Mouse (Mus musculus) thymus, postnatal 25 days (tissue): ENCODE measurements around the gene Klf11.
"Not testable (repeated sequence)": the region's sequence is repeated elsewhere in the genome, so short reads cannot be mapped to it uniquely, and the experiment has no call there.

Experiments
- DNase-seq: peaks from one replicate; pipeline ENCODE4 v3.0.0; 2022

The Klf11 gene

DNA sequence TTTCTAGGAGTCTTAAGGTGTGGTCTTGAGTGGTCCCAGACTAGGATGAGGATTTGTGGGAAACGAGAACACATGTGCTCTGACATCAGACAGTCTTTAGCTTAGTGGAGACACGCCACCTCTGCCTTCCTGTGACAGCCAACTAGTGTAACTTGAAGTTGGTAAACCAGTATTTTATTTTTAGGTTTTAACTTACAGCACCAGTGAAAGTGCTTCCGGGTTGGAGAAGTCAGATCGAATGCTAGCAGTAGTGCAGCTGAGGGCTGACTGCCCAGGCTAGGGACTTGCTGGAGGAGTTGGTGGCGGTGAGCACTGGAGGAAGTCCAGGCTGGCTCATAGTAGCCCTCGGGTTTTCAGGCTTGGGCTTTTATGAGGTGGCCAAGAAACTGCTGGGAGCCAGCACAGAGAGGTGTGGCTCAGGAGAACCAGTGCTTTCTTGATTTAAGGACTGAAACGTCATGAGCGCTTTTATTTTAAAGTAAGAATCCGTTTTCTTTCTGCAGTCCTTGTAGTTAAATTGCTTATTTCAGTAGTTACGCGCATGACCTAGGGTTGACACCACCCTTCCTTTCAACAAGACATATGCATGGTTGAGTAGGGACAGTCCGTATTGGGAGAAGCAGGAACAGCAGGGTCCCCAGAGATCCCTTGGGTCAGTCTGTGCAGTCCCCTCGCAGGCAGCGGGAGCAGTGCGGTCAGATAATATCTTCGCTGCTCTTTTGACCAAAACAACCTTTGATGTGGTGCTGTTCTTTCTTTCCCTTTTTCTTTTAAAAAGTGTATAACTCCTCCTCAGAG lies 3.2 kb downstream of the Klf11 start:
- DNase-seq, result no peak

DNA sequence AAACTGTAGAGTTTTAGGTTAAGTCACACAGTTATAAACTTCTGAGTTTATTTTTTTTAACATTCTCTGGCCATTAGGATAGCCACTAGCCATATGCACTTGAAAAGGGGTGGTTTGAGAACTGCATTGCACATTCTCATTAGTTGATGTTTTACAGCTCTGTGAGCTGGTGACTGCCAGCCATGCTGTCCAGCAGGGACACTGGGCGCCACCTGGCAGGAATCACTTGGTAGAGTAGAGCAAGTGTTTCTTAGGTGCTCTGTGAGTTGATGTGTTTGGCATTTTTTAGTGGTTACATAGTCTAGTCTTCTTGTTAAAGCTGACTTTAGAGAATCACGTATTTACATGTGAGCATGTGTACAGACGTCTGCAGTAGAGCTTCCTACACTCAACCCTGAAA lies 5.4 kb downstream of the Klf11 start:
- DNase-seq, result no peak

DNA sequence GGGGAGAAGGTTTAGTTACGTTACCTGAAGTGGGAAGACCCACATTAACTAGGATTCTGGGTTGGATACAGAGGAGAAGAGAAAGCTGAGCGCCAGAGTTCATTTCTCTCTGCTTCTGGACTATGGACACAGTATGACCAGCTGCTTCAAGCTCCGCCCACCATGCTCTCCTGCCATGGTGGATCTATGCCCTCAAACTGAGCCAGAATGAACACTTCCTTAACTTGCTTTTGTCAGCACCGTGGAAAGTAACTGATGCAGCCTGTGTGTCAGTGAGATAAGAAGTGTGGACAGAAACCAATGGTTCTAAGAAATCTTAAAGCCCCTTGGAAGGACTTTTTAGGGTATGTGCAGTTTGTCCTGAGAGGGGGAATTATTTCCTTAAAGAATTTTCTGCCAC lies 7.9 kb downstream of the Klf11 start:
- DNase-seq, result no peak

DNA sequence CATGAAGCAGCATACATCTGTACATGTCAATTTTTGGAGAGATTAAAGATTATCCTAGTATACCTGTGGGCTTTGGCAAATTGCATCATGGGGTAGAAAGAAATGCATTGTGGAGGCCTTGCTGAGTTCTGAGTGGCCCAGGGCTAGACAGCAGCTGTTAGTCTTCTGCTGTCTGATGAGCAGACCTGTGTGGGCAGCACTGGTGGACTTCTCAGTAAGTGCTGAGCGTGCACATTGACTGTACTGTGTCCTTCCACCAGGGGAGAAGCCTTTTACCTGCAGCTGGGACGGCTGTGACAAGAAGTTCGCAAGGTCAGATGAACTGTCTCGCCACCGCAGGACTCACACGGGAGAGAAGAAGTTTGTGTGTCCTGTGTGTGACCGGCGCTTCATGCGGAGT lies 8.8 kb downstream of the Klf11 start:
- DNase-seq, result no peak

DNA sequence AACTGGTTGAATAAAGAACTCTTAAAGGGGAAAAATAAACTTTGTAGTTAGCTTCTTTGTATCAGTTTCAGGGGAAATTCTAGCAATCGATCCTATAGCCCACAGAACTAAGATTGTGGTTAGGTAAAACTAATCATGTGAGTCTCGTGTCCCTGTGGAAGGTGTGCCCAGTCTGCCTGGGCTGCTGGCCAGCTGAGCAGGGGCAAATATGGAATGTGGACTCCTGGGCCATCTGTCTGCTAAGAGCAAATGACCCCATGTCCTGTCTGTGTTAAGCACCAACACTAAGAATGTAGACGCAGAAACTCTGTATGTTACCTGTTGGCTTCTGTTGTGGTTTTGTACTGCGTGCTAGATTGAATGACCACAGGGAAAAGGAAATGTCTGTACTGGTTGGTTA lies 10.0 kb downstream of the Klf11 start:
- DNase-seq, result no peak

DNA sequence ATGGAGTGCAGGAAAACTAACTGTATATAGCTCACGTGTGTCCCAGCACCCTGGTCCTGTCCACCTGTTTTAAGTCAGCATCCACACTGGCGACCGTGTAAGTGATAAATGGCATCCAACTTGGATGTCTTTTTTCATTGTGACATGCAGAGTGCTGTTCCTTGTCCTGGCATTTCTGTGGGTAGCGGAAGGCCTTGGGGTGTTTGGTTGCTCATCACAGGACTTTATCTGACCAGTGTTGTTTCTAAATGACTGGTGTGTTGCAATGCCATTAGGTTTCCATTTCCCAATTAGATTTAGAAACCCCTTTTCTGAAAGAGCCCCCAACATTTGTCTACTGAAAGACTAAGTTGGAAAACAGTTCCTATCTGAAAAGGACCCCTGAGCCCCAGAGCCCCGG lies 11.1 kb downstream of the Klf11 start:
- no peak for DNase-seq

DNA sequence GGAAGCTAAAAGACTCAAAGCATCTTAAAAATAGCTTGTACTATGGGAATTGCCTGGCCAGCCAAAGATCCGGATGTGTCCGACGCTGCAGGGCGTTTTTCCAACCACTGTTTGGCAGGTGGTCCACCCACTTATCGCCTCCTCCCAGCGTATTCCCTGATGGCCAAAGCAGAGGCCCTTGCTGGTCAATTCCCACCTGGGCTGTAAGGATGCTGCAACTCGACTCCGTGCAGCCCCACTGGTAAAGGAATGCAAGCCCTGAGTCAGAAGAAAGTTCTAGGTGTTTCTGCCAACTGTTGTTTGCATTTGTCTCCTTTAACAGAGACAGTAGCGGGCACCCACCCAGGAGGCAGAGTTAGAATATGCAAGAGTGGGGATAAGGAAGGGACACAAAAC lies 29.0 kb downstream of the Klf11 start:
- no peak for DNase-seq

DNA sequence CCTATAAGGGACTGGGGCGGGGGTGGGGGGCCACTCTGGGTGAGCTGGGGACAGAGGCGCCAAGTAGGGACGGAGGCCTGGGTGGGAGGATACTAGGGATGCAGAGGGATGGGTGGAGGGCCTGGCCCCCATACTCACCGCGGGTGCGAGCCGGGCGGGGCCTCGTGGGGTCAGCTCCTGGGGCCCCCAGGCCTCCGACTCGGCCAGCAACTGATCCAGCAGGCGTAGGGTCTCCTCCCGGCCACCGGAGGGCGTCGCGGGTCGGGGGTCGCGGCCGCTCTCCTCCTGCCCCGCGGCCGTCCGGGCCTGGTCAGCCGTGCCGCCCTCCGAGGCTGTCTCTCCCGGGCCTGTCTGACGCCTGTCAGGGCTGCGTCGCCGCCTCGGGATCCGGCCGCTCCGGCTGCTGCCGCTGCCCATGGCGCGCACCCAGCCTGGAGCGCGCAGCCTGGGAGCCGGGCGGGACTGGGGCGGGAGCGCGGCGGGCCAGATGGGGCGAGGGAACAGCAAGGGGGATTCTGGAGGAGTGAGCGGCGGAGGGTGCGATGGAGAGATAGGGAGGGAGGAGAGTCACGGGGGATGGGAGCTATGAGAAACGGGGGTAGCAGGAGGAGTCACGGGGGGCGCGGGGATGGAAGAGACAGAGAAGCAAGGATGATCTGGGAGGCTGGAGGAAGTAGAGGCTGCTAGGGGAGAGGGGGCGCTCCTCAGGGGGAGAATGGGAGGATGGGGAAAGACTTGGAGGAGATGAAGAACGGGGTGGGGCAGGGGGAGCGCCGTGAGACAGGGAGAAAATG lies 29.6 kb downstream of the Klf11 start:
- DNase-seq, result no peak

DNA sequence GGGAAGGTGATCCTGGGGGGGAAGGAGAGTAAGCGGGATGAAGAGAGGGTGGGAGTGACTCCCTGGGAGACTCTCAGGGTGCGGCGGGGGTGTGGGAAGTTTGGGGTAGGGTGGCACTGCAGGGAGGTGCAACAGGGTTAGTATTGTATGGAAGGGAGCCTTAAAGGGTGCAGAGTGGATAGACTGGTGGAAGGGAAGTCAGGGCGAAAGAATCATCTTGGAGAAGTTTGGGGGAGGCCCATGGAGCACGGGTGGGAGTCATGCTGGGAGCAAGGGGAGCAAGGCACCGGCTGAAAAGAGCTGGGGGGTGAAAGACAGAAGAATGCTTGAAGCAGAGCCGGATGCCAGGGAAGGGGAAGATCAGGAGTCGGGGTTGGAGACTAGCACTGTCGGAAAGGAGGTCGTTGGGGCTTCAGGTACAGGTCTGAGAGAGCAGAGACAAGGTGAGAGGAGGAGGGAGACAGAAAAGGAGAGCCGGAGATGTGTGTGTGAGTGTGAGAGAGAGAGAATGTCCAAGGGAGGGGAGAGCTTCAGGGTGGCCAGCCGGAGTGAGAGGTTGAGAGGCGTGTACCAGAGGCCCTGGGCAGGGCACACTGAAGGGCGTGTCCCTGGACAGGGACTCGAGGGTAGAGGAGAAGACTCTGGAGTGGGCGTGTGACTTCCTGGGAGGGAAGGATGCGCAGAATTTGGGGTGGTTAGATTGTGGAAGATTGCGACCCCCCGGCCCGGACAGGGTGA lies 30.4 kb downstream of the Klf11 start, which contains the start of gene Cys1:
Gene Cys1 (minus strand): TSS at position 528 of the 738 bp plus-strand sequence.
- no peak for DNase-seq

DNA sequence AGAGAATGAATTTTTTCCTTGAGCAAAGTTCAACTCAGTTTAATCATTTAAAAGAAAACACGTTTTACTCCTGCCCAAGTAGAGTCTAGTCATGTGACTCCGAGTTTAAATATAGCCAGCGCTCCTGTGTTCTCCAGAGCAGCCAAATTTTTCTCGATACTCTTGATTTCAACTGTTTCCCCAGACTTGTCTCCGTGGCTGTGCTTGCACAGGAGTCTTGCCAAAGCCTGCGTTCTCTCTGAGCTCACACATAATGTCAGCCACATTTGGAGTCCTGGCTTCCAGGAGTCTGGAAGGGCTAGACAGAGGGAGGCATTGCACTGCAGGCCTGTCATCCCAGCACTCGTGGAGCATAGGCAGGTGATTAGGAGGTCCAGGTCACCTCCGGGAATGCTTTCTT lies 31.5 kb downstream of the Klf11 start:
- no peak for DNase-seq

DNA sequence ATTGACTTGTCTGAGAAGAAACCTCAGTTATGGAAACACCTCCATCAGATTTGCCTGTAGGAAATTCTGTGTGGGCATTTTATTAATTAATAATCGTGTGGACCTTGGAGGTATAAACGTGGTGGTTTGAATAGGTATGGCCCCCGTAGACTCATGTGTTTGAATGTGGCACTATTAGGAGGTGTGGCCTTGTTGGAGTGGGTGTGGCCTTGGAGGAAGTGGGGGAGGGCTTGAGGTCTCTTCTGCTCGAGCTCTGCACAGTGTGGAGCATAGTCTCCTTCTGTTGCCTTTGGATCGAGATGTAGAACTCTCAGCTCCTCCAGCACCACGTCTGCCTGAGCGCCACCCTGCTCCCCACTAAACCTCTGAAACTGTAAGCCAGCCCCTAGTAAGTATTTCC lies 32.4 kb downstream of the Klf11 start:
- no peak for DNase-seq

DNA sequence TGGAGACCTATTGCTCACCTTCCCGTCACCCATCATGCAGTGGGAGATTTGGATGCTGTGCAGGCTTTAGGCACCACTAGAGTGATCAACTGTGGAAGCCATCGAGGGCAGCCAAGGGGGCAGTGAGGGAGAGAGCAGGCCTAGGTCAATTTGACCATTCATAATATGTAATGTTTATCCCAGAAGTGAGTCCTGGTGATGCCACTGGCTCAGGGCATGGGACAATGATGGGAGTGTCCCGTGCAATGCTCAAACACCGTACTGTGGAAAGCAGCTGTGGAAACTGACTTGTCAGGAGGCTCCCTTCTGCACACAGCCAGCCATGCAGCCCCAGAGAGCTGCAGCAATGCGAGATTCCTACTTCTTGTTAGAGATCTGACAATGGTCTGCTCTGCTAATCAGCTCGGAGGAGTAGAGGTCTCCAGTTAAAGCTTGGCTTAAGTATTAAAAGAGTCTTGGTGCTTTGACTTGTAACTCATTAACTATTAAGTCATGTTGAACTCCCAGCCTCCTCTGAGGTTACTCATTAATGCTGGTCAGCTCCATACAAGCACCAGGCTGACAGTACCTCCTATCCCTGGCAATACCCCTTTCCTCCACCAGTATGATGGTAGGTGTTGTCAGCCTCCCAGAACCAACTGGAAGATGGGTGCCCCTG lies 35.1 kb downstream of the Klf11 start:
- DNase-seq, result no peak

DNA sequence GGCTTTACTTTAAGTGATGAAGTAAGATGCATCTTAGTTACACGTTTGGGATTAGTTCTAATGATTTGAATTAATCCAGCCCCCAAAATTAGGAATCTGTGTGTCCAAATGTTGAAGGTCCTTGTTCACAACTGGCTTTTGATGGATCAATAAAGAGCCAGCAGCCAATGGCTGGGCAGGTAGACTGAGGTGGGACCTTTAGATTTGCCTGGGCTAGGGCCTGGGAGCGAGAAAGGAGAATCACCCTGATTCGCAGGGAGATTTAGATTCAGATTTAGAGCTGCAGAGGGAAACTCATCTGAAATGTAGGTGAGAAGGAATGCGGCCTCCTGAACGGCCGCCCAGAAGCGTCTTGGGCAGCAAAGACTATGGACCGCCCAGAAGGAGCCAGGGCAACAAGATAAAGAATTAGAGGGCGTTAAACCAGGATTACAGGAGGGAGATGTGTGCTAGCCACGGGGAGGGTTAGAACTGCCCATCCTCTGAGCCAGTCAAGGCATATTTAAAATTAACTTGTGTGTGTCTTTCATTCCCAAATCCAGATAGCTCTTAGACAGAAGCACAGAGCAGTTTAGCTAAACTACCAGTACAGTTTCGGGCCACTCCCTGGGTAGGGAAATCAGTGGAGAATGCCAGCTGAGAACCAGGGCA lies 35.7 kb downstream of the Klf11 start:
- DNase-seq, result no peak

DNA sequence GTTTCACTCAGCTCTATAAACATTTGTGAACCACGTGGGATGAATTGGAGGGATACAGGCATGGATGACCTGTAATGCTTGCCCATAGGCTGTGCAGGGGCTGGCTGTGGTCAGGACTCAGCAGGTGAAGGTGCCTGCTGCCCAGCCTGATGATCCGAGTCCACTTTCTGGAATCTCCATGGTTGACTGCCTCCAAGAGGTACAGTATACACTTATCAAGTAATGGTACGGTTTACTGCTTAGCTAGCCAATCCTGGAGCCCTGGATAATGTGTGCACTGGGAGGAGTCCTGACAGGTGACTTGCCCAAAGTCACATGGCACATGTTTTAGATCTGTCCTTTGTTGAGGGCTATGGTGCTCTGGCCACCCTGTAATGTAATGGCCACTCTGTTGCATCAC lies 39.3 kb downstream of the Klf11 start:
- DNase-seq, result no peak

DNA sequence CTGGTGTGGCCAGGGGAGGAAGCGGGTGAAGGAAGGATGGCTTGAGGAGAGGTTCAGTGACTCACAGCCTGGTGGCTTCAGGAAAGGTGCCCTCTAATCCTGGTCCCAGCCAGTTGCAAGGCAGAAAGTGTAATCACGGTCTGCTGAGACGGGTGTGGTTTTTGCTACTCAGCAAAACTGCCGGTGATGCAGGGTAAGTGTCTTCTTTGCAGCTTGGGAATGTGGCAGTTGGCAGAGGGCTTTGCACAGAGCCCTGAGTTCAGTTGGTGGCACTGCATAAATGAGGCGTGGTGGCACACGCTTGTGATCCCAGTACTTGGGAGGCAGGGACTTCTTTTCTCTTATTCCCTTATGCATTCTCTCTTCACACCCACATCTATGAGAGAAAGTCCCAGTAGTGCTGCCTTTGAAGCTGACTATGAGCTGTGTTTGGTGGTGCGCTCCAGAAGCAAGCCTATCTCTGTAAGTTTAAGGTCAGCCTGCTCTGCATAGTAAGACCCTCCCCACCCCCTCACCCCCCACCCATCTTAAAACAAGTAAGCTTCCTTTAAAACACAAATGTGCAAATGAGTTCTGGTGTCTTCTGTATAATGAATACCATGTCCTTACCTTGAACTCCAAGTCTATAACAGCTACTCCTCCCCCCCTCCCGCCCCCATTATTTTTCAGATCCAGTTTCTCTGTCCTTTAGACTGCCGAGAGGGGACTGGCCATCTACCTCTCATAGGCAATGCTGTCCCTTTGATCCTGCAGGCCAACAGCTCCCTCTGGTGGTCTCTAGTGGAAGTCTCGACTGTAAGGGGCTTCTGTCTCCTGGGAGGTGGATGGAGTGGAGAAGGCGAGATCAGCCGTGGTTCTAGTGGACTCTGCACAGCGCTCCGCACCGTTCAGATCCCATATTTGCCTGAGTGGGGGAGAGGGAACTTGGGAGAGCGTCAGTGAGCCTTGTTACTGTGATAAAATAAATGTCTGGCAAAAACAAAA lies 45.7 kb downstream of the Klf11 start:
- peak; percentile 83 for DNase-seq

DNA sequence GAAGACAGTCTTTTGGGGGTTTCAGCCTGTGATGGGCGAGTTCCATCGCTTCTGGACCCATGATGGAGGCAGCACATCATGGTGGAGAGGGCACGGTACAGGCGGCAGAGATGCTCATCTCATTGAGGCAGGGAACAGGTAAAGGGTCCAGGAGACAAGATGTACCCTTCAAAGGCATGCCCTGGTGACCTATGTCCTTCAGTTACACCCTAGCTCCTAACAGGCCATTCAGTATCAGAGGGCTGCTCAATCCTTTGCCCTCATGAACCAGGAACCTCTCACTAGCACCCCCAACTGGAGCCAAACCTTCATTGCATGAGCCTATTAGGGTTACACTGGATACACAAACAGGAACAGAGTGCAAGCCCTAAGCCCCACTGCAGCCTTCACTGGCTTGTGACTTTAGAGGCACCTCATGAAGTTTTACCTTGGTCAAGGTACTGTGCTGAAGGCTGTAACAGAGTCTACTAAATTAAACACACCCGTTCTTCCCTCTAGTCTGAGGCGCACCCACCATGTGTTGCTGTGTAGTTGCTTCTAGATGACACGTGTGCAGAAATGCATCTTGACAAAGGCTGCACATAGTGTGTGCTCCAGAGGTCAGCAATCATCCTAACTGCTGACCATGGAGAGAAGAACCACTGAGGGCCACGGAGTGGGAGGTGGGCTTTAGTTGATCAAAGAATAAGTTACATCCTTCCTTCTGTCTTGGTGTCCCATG lies 46.6 kb downstream of the Klf11 start:
- peak; percentile 13 for DNase-seq

DNA sequence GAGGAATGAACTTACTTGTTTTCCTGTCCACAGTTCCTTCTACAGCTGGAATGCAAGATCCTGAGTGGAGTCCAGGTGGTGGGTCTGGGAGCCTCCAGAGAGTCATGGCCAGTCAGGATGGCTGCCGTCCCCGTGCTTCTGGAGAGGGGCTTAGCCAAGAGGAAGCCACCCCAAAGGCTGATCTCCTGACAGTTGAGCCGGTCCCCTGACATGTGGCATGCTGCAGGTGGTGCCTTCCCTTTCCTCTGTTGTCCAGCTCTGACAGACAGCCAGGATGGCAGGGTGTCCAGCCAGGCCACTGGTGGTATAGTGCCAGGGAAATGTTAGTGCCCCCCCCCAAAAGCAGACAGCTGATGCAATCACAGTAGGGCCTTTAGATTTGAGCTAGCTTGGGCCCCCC lies 47.4 kb downstream of the Klf11 start:
- no peak for DNase-seq

DNA sequence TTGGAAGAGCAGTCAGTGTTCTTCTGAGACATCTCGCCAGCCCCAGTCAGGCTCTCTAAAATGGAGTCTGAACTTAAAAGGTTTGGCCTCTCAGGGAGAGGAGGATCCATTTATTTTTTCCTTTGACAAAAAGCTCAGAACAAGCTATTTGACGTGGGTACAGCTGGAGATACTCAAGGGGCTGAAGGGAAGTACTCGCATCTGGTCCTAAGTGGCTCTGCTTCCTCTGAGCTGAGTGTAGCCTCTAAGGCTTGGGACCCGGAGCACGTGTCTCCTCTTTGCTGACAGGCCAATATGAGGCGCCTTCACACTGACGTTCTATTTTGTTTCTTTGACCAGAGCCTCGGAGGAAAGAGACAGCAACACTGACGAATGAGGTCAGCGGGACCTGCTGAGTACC lies 48.5 kb downstream of the Klf11 start:
- DNase-seq, result no peak

DNA sequence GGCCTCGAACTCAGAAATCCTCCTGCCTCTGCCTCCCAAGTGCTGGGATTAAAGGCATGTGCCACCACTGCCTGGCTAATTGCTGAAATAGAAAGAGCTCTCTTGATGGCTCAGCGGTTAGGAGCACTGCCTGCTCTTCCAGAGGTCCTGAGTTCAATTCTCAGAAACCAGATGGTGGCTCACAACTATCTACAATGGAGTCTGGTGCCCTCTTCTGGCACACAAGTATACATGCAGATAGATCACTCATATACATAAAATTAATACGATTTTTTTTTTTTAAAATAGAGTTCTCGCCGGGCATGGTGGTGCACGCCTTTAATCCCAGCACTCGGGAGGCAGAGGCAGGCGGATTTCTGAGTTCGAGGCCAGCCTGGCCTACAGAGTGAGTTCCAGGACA lies 50.5 kb downstream of the Klf11 start:
- DNase-seq, result not testable (repeated sequence)

DNA sequence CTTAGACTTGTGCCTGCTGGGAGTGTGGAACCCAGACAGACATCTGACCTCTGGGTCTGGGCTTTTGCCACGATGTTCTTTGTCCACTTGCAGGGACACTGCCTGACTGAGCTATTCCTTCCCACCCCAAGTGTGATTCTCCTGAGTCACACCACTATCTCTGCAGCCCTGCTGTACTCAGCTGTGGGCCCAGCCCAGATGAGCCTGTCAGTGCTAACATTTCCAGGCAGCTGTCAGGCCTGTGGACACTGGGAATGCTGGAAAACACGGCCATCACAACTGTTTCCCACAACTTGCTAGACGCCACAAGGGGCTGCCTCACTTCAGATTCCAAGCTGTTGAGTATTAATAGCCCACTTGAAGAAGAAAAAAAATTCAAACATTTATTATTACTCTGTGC lies 51.9 kb downstream of the Klf11 start:
- DNase-seq, result no peak
